Mouse (Mus musculus): Measurements from ENCODE around the gene Slc9a9.

The Slc9a9 gene

GRCm38 (mm10) chr9:95150998-95151397 is 481.3 kb downstream of the Slc9a9 start:
- DNase-seq (ENCODE audit: low spot score in 2 of 2) = no peak

- DNase-seq (ENCODE audit: low spot score in 2 of 2) = no peak
Measured at GRCm38 (mm10) chr9:95151746-95152145, 482.0 kb downstream of the Slc9a9 start.

GRCm38 (mm10) chr9:95153966-95154365 is 484.3 kb downstream of the Slc9a9 start:
- DNase-seq (ENCODE audit: low spot score in 2 of 2) = no peak

- no peak for DNase-seq (ENCODE audit: low spot score in 2 of 2)
Measured at GRCm38 (mm10) chr9:95157948-95158347, 488.2 kb downstream of the Slc9a9 start.

- no peak for DNase-seq (ENCODE audit: low spot score in 2 of 2)
Measured at GRCm38 (mm10) chr9:95158916-95159315, 489.2 kb downstream of the Slc9a9 start.

GRCm38 (mm10) chr9:95160575-95161300 is 491.0 kb downstream of the Slc9a9 start:
- no peak for DNase-seq (ENCODE audit: low spot score in 2 of 2)

GRCm38 (mm10) chr9:95161699-95162098 is 492.0 kb downstream of the Slc9a9 start:
- DNase-seq (ENCODE audit: low spot score in 2 of 2) = no peak

- peak in 1 of 2 experiments; percentile 51 for DNase-seq (ENCODE audit: low spot score in 2 of 2)
Measured at GRCm38 (mm10) chr9:95166224-95166623, 496.5 kb downstream of the Slc9a9 start.

GRCm38 (mm10) chr9:95167806-95168205 is 498.1 kb downstream of the Slc9a9 start:
- DNase-seq (ENCODE audit: low spot score in 2 of 2) = no peak

GRCm38 (mm10) chr9:95168487-95169008 is 498.8 kb downstream of the Slc9a9 start:
- no peak for DNase-seq (ENCODE audit: low spot score in 2 of 2)

- DNase-seq (ENCODE audit: low spot score in 2 of 2) = no peak
Measured at GRCm38 (mm10) chr9:95178170-95178569, 508.5 kb downstream of the Slc9a9 start.

GRCm38 (mm10) chr9:95180005-95180404 is 510.3 kb downstream of the Slc9a9 start:
- DNase-seq (ENCODE audit: low spot score in 2 of 2) = no peak

GRCm38 (mm10) chr9:95180569-95180968 is 510.9 kb downstream of the Slc9a9 start:
- no peak for DNase-seq (ENCODE audit: low spot score in 2 of 2)

- DNase-seq (ENCODE audit: low spot score in 2 of 2) = no peak
Measured at GRCm38 (mm10) chr9:95181241-95182043, 511.7 kb downstream of the Slc9a9 start.

- DNase-seq (ENCODE audit: low spot score in 2 of 2) = no peak
Measured at GRCm38 (mm10) chr9:95182272-95182671, 512.6 kb downstream of the Slc9a9 start.

- DNase-seq (ENCODE audit: low spot score in 2 of 2) = no peak
Measured at GRCm38 (mm10) chr9:95184453-95184852, 514.7 kb downstream of the Slc9a9 start.

GRCm38 (mm10) chr9:95185840-95186239 is 516.1 kb downstream of the Slc9a9 start:
- no peak for DNase-seq (ENCODE audit: low spot score in 2 of 2)

- DNase-seq (ENCODE audit: low spot score in 2 of 2) = no peak
Measured at GRCm38 (mm10) chr9:95186386-95187289, 516.9 kb downstream of the Slc9a9 start.

GRCm38 (mm10) chr9:95188362-95189217 is 518.9 kb downstream of the Slc9a9 start:
- DNase-seq (ENCODE audit: low spot score in 2 of 2) = peak; percentile 51 to 70

GRCm38 (mm10) chr9:95189218-95189605 is 519.5 kb downstream of the Slc9a9 start:
- no peak for DNase-seq (ENCODE audit: low spot score in 2 of 2)

GRCm38 (mm10) chr9:95191442-95191841 is 521.7 kb downstream of the Slc9a9 start:
- DNase-seq (ENCODE audit: low spot score in 2 of 2) = no peak

Measured in heart, adult 9 months (tissue).